Mouse (Mus musculus) limb, embryonic 10.5 days (tissue): Measurements from ENCODE around the gene Wdr73. TPM values are rescaled to one million over a fixed set of nuclear protein-coding genes. Genes with fewer than 3 reads are reported as not detected.

Experiments
- DNase-seq: peaks from one replicate; pipeline ENCODE4 v3.0.0-alpha.2; 2017; ENCODE audit warnings: low spot score
- H3K27ac ChIP-seq: fragments of 300-500 bp; sonication (generic); 2 replicates; pipeline ENCODE4 v1.5.1; 2016; ENCODE audit warnings: mild to moderate bottlenecking
- H3K27me3 ChIP-seq: fragments of 300-500 bp; sonication (generic); 2 replicates; pipeline ENCODE4 v1.6.1; 2016; ENCODE audit warnings: low read depth, mild to moderate bottlenecking; ENCODE audit not compliant: poor library complexity, severe bottlenecking
- H3K36me3 ChIP-seq: fragments of 300-500 bp; sonication (generic); 2 replicates; pipeline ENCODE4 v1.6.1; 2016; ENCODE audit warnings: mild to moderate bottlenecking, moderate library complexity
- H3K4me1 ChIP-seq: fragments of 300-500 bp; sonication (generic); 2 replicates; pipeline ENCODE4 v1.6.1; 2016
- H3K4me3 ChIP-seq: fragments of 300-500 bp; sonication (generic); 2 replicates; pipeline ENCODE4 v1.5.1; 2016; ENCODE audit warnings: mild to moderate bottlenecking, moderate library complexity
- H3K9me3 ChIP-seq: fragments of 300-500 bp; sonication (generic); replicated peaks from 2 replicates; pipeline ENCODE4 v1.6.1; 2016; ENCODE audit warnings: mild to moderate bottlenecking
- WGBS: fragments of 180-500 bp; shearing (Covaris S2); methylation state at CpG from one replicate; pipeline ENCODE4 v1.1.7; 2016; 5-methylcytosine and 5-hydroxymethylcytosine counted together
- polyA plus RNA-seq: library from polyadenylated mRNA; unstranded; fragments of >200 nt; fragmentation: Nextera tagmentation; extraction: Ambion mirVana; gene quantifications from 2 replicates; pipeline ENCODE4 v1.2.1, GENCODE M21; 2016

Gene Wdr73
- polyA plus RNA-seq, 1 experiment from 2014 or later: 49.5 TPM

DNA sequence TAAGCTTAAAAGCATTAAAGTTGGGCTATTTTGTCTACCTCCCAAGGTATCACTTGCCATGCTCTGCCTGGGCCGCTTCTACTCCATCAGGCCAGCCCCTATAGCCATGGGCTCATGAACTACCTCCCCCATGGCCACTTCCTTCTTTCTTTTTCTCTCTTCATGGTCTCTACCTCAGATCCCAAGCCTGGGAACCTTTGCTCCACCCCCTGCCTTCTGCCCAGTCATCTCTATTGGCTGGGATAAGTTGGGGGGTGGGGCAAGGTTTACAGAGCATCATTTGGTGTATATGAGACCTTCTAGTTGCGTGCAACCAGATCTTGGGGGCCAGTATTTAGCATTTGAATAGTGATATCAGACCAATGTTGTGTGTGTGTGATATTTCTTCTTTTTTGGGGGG, 38.6 kb downstream of the Wdr73 start:
- 84% methylated on average over 2 of the region's 2 CpGs for WGBS
- no peak for DNase-seq
- H3K36me3 ChIP-seq: peaks cover 47% of the 10 kb centered on the region
- no peak overlapping the region for H3K27ac ChIP-seq
- H3K27me3 ChIP-seq: no peaks in the 10 kb centered on the region
- peaks cover 33% of the 10 kb centered on the region for H3K4me1 ChIP-seq
- peak overlapping the region; percentile 17; the same call in 1 of the 2 replicates for H3K4me3 ChIP-seq
- no peaks in the 10 kb centered on the region for H3K9me3 ChIP-seq

DNA sequence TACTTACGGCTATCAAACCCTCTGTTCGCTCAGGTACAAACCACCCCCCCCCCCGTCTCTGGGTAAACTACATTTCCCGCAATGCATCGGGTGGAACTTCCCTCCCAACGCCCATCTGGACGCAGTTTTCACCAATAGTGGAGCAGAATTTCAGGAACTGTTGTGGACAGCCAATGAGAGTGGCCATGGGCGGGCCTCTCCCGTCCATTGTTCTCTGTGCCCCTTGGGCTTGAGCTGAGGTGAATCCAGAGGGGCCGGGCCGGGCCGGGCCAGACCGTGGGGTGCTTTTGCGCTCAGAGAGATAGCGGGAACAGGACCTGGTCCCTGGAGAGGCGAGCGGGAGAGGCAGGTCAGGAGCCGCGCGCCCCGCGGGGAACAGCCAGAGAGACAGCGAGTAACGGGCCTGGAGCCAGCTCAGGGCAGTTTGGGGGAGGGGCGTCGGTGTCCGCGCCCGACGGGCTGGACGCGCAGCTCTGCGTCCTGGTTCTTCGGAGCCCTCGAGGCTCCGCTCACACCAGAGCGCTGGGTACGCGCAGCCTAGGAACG, 40.3 kb downstream of the Wdr73 start, which contains the start of gene Zscan2:
Gene Zscan2 (plus strand): TSS at position 192 of the 546 bp plus-strand sequence.
- no peaks in the 10 kb centered on the region for H3K9me3 ChIP-seq
- H3K4me1 ChIP-seq: peaks cover 33% of the 10 kb centered on the region
- H3K36me3 ChIP-seq: peaks cover 31% of the 10 kb centered on the region
- DNase-seq: peak; percentile 93
- under 1% methylated on average over 40 of the region's 40 CpGs for WGBS
- H3K4me3 ChIP-seq: peak within 1 kb of the TSS; percentile 97
- H3K27me3 ChIP-seq: no peaks in the 10 kb centered on the region
- H3K27ac ChIP-seq: peak within 1 kb of the TSS; percentile 100

DNA sequence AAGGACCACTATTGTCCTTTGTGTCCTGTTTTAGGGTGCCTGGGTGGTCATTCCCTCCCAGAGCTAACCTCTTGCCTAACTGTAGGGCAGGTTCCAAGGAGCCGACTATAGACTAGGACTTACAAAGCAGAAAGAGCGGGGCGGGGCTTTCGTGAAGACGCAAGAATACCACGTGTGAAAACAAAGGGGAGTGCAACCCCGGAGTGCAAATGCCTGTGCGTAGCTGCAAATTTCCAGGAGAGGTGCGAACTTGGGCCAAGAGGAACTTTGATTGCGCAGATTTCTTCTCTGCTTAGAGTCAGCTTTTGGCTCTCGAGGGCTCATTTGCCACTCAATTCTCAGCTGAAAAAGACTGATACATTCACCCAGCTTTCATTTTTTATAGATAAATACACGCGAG, 40.8 kb downstream of the Wdr73 start:
- peak overlapping the region; percentile 100 for H3K27ac ChIP-seq
- under 1% methylated on average over 13 of the region's 13 CpGs for WGBS

DNA sequence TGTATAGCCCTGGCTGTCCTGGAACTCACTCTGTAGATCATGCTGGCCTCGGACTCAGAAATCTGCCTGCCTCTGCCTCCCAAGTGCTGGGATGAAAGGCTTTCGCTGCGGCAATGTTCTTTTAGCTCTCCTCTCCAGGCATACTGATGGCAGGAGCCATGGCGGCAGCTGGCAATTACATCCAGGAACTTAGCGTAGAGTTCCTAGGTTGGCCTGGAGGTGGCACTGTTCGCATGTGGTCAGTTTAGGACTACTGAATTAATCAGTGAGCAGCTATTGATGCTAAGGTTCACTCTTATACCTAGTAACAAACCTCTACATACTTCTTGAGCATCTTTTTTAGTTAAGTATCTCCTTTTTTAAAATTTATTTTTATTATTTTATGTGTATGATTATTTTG, 43.9 kb downstream of the Wdr73 start:
- no peaks in the 10 kb centered on the region for H3K27me3 ChIP-seq
- peaks cover 12% of the 10 kb centered on the region for H3K4me1 ChIP-seq
- no peak overlapping the region for H3K27ac ChIP-seq
- peak; percentile 83 for DNase-seq
- no peak overlapping the region for H3K4me3 ChIP-seq
- WGBS: 32% methylated on average over 6 of the region's 6 CpGs
- no peaks in the 10 kb centered on the region for H3K36me3 ChIP-seq
- H3K9me3 ChIP-seq: no peaks in the 10 kb centered on the region

More for the DNA sequence above, 40.8 kb downstream of the Wdr73 start:
- DNase-seq: peak; percentile 77
- Histone ChIP-seq H3K27me3 (no peaks in the 10 kb centered on the region), H3K4me3 (peak overlapping the region; percentile 97), H3K36me3 (peaks cover 25% of the 10 kb centered on the region), H3K4me1 (peaks cover 33% of the 10 kb centered on the region), H3K9me3 (no peaks in the 10 kb centered on the region)

DNA sequence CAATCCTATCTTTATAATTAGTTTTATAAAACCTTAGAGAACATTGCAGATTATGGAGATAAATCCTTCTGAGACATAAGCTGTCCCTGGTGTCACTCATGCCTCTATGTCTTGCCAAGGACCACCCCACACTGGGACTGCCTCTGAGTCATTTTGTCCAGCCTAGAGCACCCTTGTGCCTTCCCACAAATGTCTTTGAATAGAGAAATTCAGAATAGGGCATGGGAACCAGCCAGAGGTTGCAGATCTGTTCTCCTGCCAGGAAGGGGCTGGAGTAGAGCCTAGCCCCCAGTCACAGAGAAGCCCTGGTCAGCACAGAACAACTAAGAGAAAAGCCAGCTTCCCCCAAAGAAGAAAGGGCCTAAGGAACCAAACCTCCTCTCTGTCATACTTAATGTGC, 45.8 kb downstream of the Wdr73 start:
- Histone ChIP-seq H3K4me1 (peaks cover 4% of the 10 kb centered on the region), H3K9me3 (no peaks in the 10 kb centered on the region), H3K27me3 (no peaks in the 10 kb centered on the region), H3K4me3 (no peak overlapping the region), H3K36me3 (no peaks in the 10 kb centered on the region), H3K27ac (no peak overlapping the region)
- DNase-seq: no peak

DNA sequence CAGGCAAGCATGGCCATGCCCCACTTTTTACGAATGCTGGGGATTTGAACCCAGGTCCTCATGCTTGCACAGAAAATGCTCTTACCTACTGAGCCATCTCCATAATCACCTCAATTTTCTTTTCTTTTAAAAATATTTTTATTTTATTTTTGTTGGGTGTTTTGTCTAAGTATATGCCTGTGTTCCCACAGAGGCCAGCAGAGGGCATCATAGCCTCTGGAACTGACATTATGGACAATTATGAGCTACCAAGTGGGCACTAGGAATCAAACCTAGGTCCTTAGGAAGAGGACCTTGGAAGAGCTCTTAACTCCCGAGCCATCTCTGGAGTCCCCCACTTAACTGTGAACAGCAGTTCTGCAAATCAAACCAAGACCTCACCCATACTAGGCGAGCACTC, 47.9 kb downstream of the Wdr73 start:
- H3K27me3 ChIP-seq: no peaks in the 10 kb centered on the region
- H3K4me1 ChIP-seq: no peaks in the 10 kb centered on the region
- no peak overlapping the region for H3K27ac ChIP-seq
- WGBS: 95% methylated on average over 3 of the region's 3 CpGs
- H3K4me3 ChIP-seq: no peak overlapping the region
- H3K36me3 ChIP-seq: no peaks in the 10 kb centered on the region
- H3K9me3 ChIP-seq: no peaks in the 10 kb centered on the region
- DNase-seq: no peak

DNA sequence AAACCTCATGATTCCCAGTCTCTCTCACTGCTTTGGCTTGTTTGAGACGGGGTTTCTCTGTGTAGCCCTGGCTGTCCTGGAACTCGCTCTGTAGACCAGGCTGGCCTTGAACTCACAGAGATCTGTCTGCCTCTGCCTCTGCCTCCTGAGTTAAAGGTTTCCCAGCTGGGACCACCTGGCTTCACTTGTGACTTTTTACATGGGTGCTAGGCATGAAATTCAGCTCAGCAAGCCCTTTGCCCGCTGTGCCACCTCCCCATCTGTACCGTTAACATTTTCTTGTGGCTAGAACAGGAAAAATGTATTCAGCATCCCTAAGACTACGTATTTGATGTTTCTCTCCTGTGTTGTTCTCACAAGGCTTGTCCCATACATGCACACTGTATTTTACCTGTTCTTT, 50.5 kb downstream of the Wdr73 start:
- no peak for DNase-seq
- 0 out of 2 replicates have a peak, but pooled peaks cover 5% of the 10 kb centered on the region for H3K4me1 ChIP-seq
- 91% methylated on average over 5 of the region's 5 CpGs for WGBS
- no peaks in the 10 kb centered on the region for H3K36me3 ChIP-seq
- H3K9me3 ChIP-seq: no peaks in the 10 kb centered on the region
- H3K4me3 ChIP-seq: no peak overlapping the region
- H3K27ac ChIP-seq: no peak overlapping the region
- H3K27me3 ChIP-seq: no peaks in the 10 kb centered on the region

DNA sequence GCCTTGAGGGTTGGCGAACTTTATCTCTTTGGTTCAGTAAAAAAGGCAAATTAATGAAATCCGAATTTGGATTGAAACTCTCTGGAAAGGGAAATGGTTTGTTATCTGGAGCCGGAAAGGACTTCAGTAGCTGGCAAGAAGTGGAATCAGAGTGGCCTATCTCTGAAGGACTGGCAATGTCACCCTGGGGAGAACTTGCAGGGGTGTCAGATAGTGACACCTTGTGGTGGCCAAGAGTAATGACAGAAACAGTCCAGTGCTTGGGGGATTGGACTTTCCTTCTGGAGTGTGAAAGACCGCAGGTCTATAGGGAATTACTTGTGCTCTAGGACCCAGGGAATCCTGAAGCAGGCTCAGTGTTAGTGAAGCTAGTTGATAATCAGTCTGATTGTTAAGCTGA, 51.4 kb downstream of the Wdr73 start:
- H3K27ac ChIP-seq: no peak overlapping the region
- 36% methylated on average over 4 of the region's 4 CpGs for WGBS
- no peaks in the 10 kb centered on the region for H3K36me3 ChIP-seq
- H3K27me3 ChIP-seq: no peaks in the 10 kb centered on the region
- DNase-seq: peak; percentile 59
- H3K4me3 ChIP-seq: no peak overlapping the region
- 0 out of 2 replicates have a peak, but pooled peaks cover 5% of the 10 kb centered on the region for H3K4me1 ChIP-seq
- H3K9me3 ChIP-seq: no peaks in the 10 kb centered on the region

DNA sequence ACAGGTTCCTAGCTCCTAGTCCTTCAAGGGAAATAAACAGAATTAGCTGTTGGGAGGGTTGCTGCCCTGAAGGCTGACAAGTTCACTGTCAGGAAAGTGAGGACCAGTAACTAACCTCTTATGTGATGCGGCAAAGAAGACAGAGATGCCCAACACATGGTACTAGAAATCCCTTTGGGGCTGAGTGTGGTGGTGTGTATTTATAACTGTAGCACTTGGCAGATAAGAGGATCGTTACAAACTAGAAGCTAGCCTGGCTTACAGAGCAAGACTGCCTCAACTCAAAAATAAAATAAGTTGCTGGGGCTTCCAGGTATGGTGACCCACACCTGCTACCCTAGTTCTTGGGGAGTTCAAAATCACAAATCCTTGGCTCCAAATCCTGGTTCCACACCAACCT, 51.8 kb downstream of the Wdr73 start:
- 87% methylated on average over 2 of the region's 2 CpGs for WGBS
- H3K4me1 ChIP-seq: 0 out of 2 replicates have a peak, but pooled peaks cover 5% of the 10 kb centered on the region
- H3K27ac ChIP-seq: no peak overlapping the region
- no peak overlapping the region for H3K4me3 ChIP-seq
- no peaks in the 10 kb centered on the region for H3K9me3 ChIP-seq
- H3K36me3 ChIP-seq: no peaks in the 10 kb centered on the region
- no peak for DNase-seq
- no peaks in the 10 kb centered on the region for H3K27me3 ChIP-seq

DNA sequence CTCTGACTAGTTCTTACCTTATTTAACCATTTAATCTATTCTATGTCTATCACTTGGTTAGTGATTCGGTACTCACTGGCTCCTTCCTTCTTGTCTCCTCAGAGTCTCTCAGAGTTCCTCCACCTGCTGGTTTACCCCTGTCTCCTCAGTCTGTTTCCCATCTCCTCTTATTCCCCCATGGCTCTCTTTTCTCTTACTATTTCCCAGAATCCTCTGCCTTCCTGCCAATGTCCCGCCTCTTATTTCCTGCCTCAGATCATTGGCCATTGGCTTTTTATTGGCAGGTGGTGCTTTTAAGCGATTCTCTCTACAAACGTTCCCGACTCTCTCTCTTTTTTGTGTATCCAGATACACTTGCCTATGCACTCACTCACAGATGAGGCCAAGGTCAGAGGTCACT, 54.4 kb downstream of the Wdr73 start:
- no peaks in the 10 kb centered on the region for H3K27me3 ChIP-seq
- H3K4me1 ChIP-seq: 0 out of 2 replicates have a peak, but pooled peaks cover 5% of the 10 kb centered on the region
- WGBS: 85% methylated on average over 5 of the region's 5 CpGs
- no peak for DNase-seq
- no peak overlapping the region for H3K27ac ChIP-seq
- H3K9me3 ChIP-seq: no peaks in the 10 kb centered on the region
- H3K36me3 ChIP-seq: no peaks in the 10 kb centered on the region
- no peak overlapping the region for H3K4me3 ChIP-seq

DNA sequence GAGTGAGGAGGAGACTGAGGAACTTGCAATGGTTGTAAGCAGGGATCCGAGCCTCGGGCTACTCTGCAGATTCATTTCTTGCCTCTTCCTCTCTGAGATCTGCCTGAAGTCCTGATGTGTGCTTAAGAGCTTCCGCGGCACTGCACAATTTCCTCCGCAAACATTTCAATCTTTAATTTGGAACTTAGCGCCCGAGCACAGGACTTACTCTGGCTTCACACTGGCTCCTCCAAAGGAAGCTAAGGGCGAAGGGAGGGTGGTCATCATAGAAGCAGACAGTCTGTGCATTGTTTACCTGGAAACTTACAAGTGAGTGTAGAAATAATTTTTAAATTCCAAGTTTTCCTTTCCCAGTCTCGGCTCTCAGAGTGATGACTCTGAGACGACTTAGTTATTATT, 54.8 kb downstream of the Wdr73 start:
- Histone ChIP-seq H3K27ac (no peak overlapping the region), H3K36me3 (no peaks in the 10 kb centered on the region), H3K4me3 (no peak overlapping the region), H3K9me3 (no peaks in the 10 kb centered on the region), H3K27me3 (no peaks in the 10 kb centered on the region), H3K4me1 (0 out of 2 replicates have a peak, but pooled peaks cover 5% of the 10 kb centered on the region)
- WGBS: 89% methylated on average over 10 of the region's 10 CpGs
- no peak for DNase-seq

DNA sequence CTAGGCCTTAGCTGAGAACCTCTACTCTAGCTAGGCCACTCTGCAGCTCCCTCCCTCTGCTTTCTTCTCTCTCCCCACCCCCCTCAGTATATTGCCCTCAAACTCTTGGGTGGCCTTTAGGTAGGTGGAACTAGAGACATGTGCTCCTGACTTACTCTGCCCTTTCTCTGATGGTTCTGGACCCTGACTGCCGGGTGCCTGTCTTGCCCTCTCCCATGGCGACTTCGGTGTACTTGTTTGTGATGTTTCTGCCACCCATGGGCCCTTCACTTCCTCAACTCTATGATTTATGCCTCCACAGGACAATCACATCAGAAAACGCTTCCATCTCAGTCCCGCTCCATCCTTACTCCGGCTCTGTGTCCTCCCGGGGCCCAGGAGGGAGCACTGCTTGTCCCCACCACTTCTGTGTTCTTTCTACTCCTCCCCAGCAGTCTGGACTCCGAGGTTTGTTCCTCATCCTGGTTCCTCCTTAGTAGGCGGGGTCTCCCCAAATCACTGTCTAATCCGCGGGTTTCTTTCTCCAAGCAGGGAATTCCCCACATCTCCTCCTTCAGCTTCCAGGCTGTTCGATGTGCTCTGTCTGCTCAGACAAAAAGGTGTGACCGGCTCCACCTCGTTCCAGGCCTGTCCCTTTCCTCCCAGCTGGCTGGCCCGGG, 55.3 kb downstream of the Wdr73 start:
- WGBS: 76% methylated on average over 15 of the region's 15 CpGs
- H3K9me3 ChIP-seq: no peaks in the 10 kb centered on the region
- no peaks in the 10 kb centered on the region for H3K36me3 ChIP-seq
- no peak for DNase-seq
- H3K4me3 ChIP-seq: no peak overlapping the region
- no peak overlapping the region for H3K27ac ChIP-seq
- no peaks in the 10 kb centered on the region for H3K27me3 ChIP-seq
- H3K4me1 ChIP-seq: 0 out of 2 replicates have a peak, but pooled peaks cover 5% of the 10 kb centered on the region

DNA sequence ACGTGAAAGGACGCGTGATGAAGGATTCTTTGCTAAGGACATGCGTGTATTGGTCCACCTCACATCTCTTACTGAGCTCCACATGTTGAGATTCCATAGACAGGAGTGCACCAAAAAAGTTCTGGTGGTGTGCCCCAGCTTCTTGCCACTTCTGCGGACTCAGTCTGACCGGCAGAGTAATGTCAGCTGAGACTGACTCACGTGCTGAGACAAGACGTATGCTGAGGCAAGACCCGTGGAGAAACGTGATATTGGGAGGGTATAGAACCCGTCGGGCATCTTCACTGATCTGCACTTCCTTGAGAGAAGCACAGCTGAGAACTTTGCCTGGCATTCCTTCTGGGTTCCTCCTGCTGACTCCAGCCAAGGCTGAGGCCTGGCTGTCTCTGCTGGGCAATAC, 56.4 kb downstream of the Wdr73 start:
- H3K36me3 ChIP-seq: no peaks in the 10 kb centered on the region
- no peaks in the 10 kb centered on the region for H3K27me3 ChIP-seq
- 92% methylated on average over 12 of the region's 12 CpGs for WGBS
- H3K4me3 ChIP-seq: no peak overlapping the region
- DNase-seq: no peak
- H3K9me3 ChIP-seq: no peaks in the 10 kb centered on the region
- H3K27ac ChIP-seq: no peak overlapping the region
- H3K4me1 ChIP-seq: 0 out of 2 replicates have a peak, but pooled peaks cover 5% of the 10 kb centered on the region
